Mouse (Mus musculus) activated CD4-positive, CD25-positive, alpha-beta regulatory T cell, adult 9 weeks (primary cell): ENCODE measurements around the gene Serpina5. TPM values are rescaled to one million over a fixed set of nuclear protein-coding genes. Genes with fewer than 3 reads are reported as not detected.

Experiments
- polyA plus RNA-seq: library from polyadenylated mRNA; unstranded; fragments of 100-300 nt; shearing (Covaris generic); gene quantifications from one replicate; pipeline ENCODE4 v1.2.1, GENCODE M21; 2017

Serpina5 gene
- polyA plus RNA-seq: not detected

DNA sequence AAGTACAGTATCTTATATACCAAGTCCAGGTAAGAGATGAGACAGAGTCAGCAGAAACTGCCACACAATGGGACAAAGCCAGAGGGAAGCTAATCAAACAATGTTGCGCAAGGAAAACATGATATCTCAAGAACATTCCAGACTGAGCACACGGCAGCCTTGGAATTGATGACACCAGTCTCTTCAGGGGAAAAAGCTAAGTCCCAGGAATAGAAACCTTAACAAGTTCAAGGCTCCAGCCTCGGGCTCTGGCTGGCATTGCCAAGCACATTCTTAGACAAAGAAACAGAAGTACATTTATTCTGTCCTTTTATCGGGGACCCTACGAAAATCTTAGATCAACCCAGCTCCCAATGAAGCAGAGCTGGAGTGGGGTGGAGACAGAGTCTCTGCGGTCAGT, at the start of gene Serpina5:
Gene Serpina5, plus strand, starts transcription at position 346 of the 400 bp plus-strand sequence.

GRCm38 (mm10) chr12:104112333-104112732, 11.4 kb downstream of the Serpina5 start, which contains the start of gene Serpina3a:
Serpina3a (plus strand) TSS chr12:104112724.

DNA sequence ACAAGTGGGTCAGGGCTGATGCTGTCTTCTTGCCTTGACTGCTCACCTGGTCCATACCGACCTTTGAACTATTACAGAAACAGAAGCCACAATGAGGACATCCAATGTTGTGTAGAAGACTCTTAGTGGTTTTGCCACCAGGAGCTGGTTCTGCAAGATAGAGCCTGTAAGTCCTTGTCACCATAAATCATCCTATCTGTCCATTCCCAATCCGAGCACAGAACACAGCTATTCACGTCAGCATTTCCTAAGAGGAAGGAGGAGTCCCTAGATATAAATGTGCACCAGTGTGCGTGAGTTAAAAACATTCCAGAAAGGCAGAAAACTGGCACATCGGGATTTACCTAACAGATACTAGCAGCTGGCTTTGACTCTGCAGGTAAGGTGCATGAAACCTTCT, 26.8 kb downstream of the Serpina5 start, which contains the start of gene Serpina3b:
Gene Serpina3b, plus strand, starts transcription at position 301 of the 400 bp plus-strand sequence.

GRCm38 (mm10) chr12:104153656-104154055, 52.7 kb downstream of the Serpina5 start, which contains the start of gene Serpina3c:
Serpina3c (minus strand) TSS chr12:104153870.

Other genes with a start within 250 kb of the Serpina5 start
- not detected for gene Serpina1a, start 237.6 kb upstream of the Serpina5 start, polyA plus RNA-seq
- not detected for gene Serpina1c, start 196.2 kb upstream of the Serpina5 start, polyA plus RNA-seq
- gene Serpina1e, start 142.1 kb upstream of the Serpina5 start, polyA plus RNA-seq: not detected
- not detected for gene Serpina11, start 111.2 kb upstream of the Serpina5 start, polyA plus RNA-seq
- gene Serpina9, start 87.4 kb upstream of the Serpina5 start, polyA plus RNA-seq: 2.3 TPM
- gene Serpina12, start 56.7 kb upstream of the Serpina5 start, polyA plus RNA-seq: not detected
- not detected for gene Serpina3a, start 11.6 kb downstream of the Serpina5 start, polyA plus RNA-seq
- not detected for gene Serpina3b, start 26.9 kb downstream of the Serpina5 start, polyA plus RNA-seq
- not detected for gene Serpina3c, start 52.8 kb downstream of the Serpina5 start, polyA plus RNA-seq
- 12.5 TPM for gene Serpina3f, start 113.4 kb downstream of the Serpina5 start, polyA plus RNA-seq
- 312 TPM for gene Serpina3g, start 135.1 kb downstream of the Serpina5 start, polyA plus RNA-seq
- gene Serpina3i, start 162.0 kb downstream of the Serpina5 start, polyA plus RNA-seq: not detected
- gene Serpina3j, start 213.4 kb downstream of the Serpina5 start, polyA plus RNA-seq: not detected
- not detected for gene Serpina3k, start 237.4 kb downstream of the Serpina5 start, polyA plus RNA-seq
- not detected for gene Serpina3m, start 237.4 kb downstream of the Serpina5 start, polyA plus RNA-seq